Mouse (Mus musculus) MEL (cell line): ENCODE measurements at regions not wholly inside any gene's neighbourhood (a gene's known extent, or its start where the extent isn't known, plus 50 kb on each side); places are given as distances from the start of the nearest gene placed in this dataset.
"Not testable (repeated sequence)": the region's sequence is repeated elsewhere in the genome, so short reads cannot be mapped to it uniquely, and the experiment has no call there.

Experiments used
- CHD2 ChIP-seq: IDR thresholded peaks from 2 replicates; pipeline ENCODE4 v1.6.1; 2011; ENCODE audit warnings: low read length, improper control_type of control experiment
- CTCF ChIP-seq, 3 experiments: IDR thresholded peaks in 2 of 3; conservative IDR thresholded peaks in 1 of 3; 2 replicates each; pipeline ENCODE4 v1.5.1; 2011 to 2012; ENCODE audit warnings: low read length in 3 of 3, low read depth in 2 of 3, mild to moderate bottlenecking in 2 of 3, improper control_type of control experiment in 1 of 3, inconsistent platforms in 1 of 3, mixed read lengths in 1 of 3, moderate library complexity in 1 of 3; ENCODE audit not compliant: control insufficient read depth in 1 of 3, insufficient read depth in 1 of 3, poor library complexity in 1 of 3, severe bottlenecking in 1 of 3
- ETS1 ChIP-seq: IDR thresholded peaks from 2 replicates; pipeline ENCODE4 v1.6.1; 2012; ENCODE audit warnings: low read depth, mild to moderate bottlenecking, inconsistent platforms, low read length, improper control_type of control experiment, moderate library complexity
- HCFC1 ChIP-seq: IDR thresholded peaks from 2 replicates; pipeline ENCODE4 v1.6.1; 2012; ENCODE audit warnings: low read depth, mild to moderate bottlenecking, inconsistent platforms, low read length, improper control_type of control experiment, moderate library complexity
- POLR2A ChIP-seq, 2 experiments: IDR thresholded peaks; 2 replicates each; pipeline ENCODE4 v1.6.1; 2011 to 2012; ENCODE audit warnings: low read length in 2 of 2, mild to moderate bottlenecking in 2 of 2, control low read depth in 1 of 2, improper control_type of control experiment in 1 of 2, low read depth in 1 of 2, moderate library complexity in 1 of 2; ENCODE audit not compliant: control insufficient read depth in 1 of 2, insufficient read depth in 1 of 2, poor library complexity in 1 of 2
- SIN3A ChIP-seq: IDR thresholded peaks from 2 replicates; pipeline ENCODE4 v1.6.1; 2012; ENCODE audit warnings: low read length, improper control_type of control experiment, inconsistent platforms
- UBTF ChIP-seq: IDR thresholded peaks from 2 replicates; pipeline ENCODE4 v1.6.1; 2012; ENCODE audit warnings: low read depth, mild to moderate bottlenecking, inconsistent platforms, low read length, improper control_type of control experiment, moderate library complexity, borderline replicate concordance; ENCODE audit not compliant: insufficient read depth
- ZC3H11A ChIP-seq: IDR thresholded peaks from 2 replicates; pipeline ENCODE4 v1.6.1; 2012; ENCODE audit warnings: low read depth, mild to moderate bottlenecking, inconsistent platforms, low read length, improper control_type of control experiment

- not testable (repeated sequence) for TF ChIP-seq HCFC1; SIN3A; POLR2A (IDR thresholded peaks at IDR 0.05; ENCODE audit: control insufficient read depth in 1 of 2, insufficient read depth in 1 of 2, low read depth in 1 of 2, low read length in 2 of 2, poor library complexity in 1 of 2); UBTF; CTCF (IDR thresholded peaks at IDR 0.05 in 2 of 3, conservative IDR thresholded peaks at IDR 0.05 in 1 of 3; ENCODE audit: control insufficient read depth in 1 of 3, insufficient read depth in 1 of 3, low read depth in 2 of 3, low read length in 3 of 3, poor library complexity in 1 of 3, severe bottlenecking in 1 of 3); ETS1; CHD2; ZC3H11A
Observed at GRCm38 (mm10) chr6:25085296-25085695, 129.2 kb upstream of the Tmem229a start.
